Mouse (Mus musculus) heart, postnatal 0 days (tissue): Measurements from ENCODE around the gene Slc38a2. TPM values are rescaled to one million over a fixed set of nuclear protein-coding genes. Genes with fewer than 3 reads are reported as not detected.
A peak's percentile ranks its signal among the peaks of the same experiment; 100 is the strongest.

Experiments used
- ATAC-seq: fragments of 200-750 bp; cut with Nextera tagmentation; 2 replicates; pipeline ENCODE4 v1.8.0; 2017; ENCODE audit warnings: low read depth, moderate number of reproducible peaks, moderate library complexity; ENCODE audit not compliant: insufficient read depth
- DNase-seq: peaks from one replicate; pipeline ENCODE4 v3.0.0-alpha.2; 2016; ENCODE audit warnings: low spot score
- H3K27ac ChIP-seq: fragments of 300-500 bp; sonication (generic); 2 replicates; pipeline ENCODE4 v1.5.1; 2014; ENCODE audit warnings: low read depth, mild to moderate bottlenecking
- H3K27me3 ChIP-seq: fragments of 300-500 bp; sonication (generic); 2 replicates; pipeline ENCODE4 v1.6.1; 2014; ENCODE audit warnings: low read length, mixed read lengths; ENCODE audit not compliant: control insufficient read depth, insufficient read depth
- H3K36me3 ChIP-seq: fragments of 300-500 bp; sonication (generic); replicated peaks from 2 replicates; pipeline ENCODE4 v1.6.1; 2014; ENCODE audit warnings: low read length, mixed read lengths; ENCODE audit not compliant: control insufficient read depth, insufficient read depth
- H3K4me1 ChIP-seq: fragments of 300-500 bp; sonication (generic); 2 replicates; pipeline ENCODE4 v1.6.1; 2014; ENCODE audit warnings: antibody characterized with exemption; ENCODE audit not compliant: control insufficient read depth, insufficient read depth
- H3K4me2 ChIP-seq: fragments of 300-500 bp; sonication (generic); 2 replicates; pipeline ENCODE4 v1.6.1; 2014; ENCODE audit warnings: low read depth, mild to moderate bottlenecking, low read length, moderate library complexity
- H3K4me3 ChIP-seq: fragments of 300-500 bp; sonication (generic); 2 replicates; pipeline ENCODE4 v1.5.1; 2014; ENCODE audit warnings: low read depth, low read length
- H3K9ac ChIP-seq: fragments of 300-500 bp; sonication (generic); replicated peaks from 2 replicates; pipeline ENCODE4 v1.6.1; 2014; ENCODE audit warnings: low read depth, low read length, mixed read lengths
- H3K9me3 ChIP-seq: fragments of 300-500 bp; sonication (generic); replicated peaks from 2 replicates; pipeline ENCODE4 v1.6.1; 2016; ENCODE audit warnings: low read length; ENCODE audit not compliant: control insufficient read depth
- CTCF ChIP-seq: IDR thresholded peaks from 2 replicates; pipeline ENCODE4 v1.5.1; 2016; ENCODE audit warnings: antibody characterized with exemption, control low read depth, low read depth
- EP300 ChIP-seq: IDR thresholded peaks from 2 replicates; pipeline ENCODE4 v1.6.1; 2016; ENCODE audit warnings: antibody characterized with exemption, low read depth
- WGBS: fragments of 180-500 bp; shearing (Covaris S2); extraction: QIAGEN DNeasy Blood & Tissue Kit; methylation state at CpG from one replicate; pipeline ENCODE4 v1.1.7; 2014; 5-methylcytosine and 5-hydroxymethylcytosine counted together
- polyA plus RNA-seq: library from polyadenylated mRNA; unstranded; fragments of >200 nt; fragmentation: Nextera tagmentation; extraction: Ambion mirVana; gene quantifications from 2 replicates; pipeline ENCODE4 v1.2.1, GENCODE M21; 2015
- total RNA-seq: library from RNA; depleted of rRNA; stranded (reverse); fragments of >200 nt; gene quantifications from 2 replicates; pipeline ENCODE4 v1.2.3, GENCODE M21; 2014; ENCODE audit warnings: low replicate concordance

The Slc38a2 gene
- total and polyA plus RNA-seq, 2 experiments from 2014 or later, result 144 to 225 TPM

DNA sequence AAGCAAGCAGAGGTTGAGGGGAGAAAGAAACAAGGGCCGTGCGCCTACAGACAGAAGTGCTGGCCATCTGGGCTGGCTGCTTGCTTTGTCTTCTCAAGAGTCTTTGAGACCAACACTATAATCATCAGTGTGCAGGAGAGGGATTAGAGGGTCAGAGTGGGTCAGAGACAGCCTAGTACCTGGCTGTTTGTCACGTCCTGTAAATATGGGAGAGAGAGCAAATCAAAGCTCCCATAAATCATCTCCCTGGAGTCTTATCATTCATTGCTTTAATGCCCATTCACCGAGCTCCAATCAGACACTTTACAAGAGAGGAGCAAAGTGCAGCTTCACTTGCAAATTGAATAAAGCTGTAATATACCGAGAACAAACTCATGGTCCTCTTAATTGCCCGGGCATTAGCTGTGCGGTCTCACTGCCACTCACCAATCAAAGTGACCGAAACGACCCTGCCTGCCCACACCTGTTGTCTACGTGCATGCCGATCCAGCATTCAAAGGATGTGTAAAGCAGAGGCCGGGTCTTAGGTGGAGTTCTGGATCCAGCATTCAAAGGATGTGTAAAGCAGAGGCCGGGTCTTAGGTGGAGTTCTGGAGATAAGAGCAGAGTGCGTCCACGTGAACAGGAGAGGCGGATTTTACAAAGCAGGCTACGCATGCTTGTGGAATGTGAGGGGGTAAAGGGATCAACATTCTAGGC, 41.8 kb downstream of the Slc38a2 start:
- TF ChIP-seq CTCF (no peak), EP300 (no peak)
- ATAC-seq, result no peak
- H3K4me2 ChIP-seq, result peak overlapping the region; percentile 15; the same call in 1 of the 2 replicates
- DNase-seq, result peak; percentile 41
- WGBS, result 42% methylated on average over 17 of the region's 17 CpGs
- no peak overlapping the region for H3K9ac ChIP-seq
- no peak overlapping the region for H3K27ac ChIP-seq
- H3K27me3 ChIP-seq, result no peaks in the 10 kb centered on the region
- H3K36me3 ChIP-seq, result no peaks in the 10 kb centered on the region
- H3K9me3 ChIP-seq, result no peaks in the 10 kb centered on the region
- H3K4me3 ChIP-seq, result no peak overlapping the region
- peaks cover 10% of the 10 kb centered on the region for H3K4me1 ChIP-seq

GRCm38 (mm10) chr15:96655514-96655913, 44.0 kb downstream of the Slc38a2 start:
- Histone ChIP-seq H3K27me3 (no peaks in the 10 kb centered on the region), H3K36me3 (no peaks in the 10 kb centered on the region), H3K4me1 (peaks cover 2% of the 10 kb centered on the region), H3K27ac (peak overlapping the region; percentile 65; the same call in 1 of the 2 replicates), H3K9ac (no peak overlapping the region), H3K4me2 (no peak overlapping the region), H3K9me3 (no peaks in the 10 kb centered on the region), H3K4me3 (no peak overlapping the region)
- 83% methylated on average over 14 of the region's 14 CpGs for WGBS
- TF ChIP-seq CTCF, result no peak
- DNase-seq, result no peak
- no peak for ATAC-seq

DNA sequence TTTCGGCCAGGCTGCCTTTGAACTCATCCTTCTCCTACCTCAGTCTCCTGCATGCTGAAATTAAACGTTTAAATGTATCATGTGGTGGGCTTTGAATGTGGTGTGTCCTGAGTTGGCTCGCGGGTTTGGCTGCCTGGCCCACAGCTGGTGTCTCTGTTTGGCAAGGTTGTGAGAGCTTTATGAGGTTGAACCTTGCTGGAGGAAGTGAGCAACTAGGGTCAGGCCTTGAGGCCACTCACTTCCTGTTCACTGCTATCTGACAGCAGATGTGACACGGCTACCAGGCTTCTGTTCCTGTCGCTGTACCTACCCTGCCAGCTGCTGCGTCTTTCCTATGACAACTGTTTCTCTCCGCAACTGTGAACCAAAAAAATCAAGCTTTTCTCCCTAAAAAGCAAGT, 44.8 kb downstream of the Slc38a2 start:
- Histone ChIP-seq H3K4me1 (no peaks in the 10 kb centered on the region; the same call in 1 of the 2 replicates), H3K36me3 (no peaks in the 10 kb centered on the region), H3K4me3 (no peak overlapping the region), H3K9ac (no peak overlapping the region), H3K27me3 (no peaks in the 10 kb centered on the region), H3K4me2 (no peak overlapping the region), H3K27ac (peak overlapping the region; percentile 65; the same call in 1 of the 2 replicates), H3K9me3 (no peaks in the 10 kb centered on the region)
- DNase-seq (no peak), ATAC-seq (no peak)
- WGBS, result 51% methylated on average over 8 of the region's 8 CpGs
- TF ChIP-seq EP300 (no peak), CTCF (no peak)

DNA sequence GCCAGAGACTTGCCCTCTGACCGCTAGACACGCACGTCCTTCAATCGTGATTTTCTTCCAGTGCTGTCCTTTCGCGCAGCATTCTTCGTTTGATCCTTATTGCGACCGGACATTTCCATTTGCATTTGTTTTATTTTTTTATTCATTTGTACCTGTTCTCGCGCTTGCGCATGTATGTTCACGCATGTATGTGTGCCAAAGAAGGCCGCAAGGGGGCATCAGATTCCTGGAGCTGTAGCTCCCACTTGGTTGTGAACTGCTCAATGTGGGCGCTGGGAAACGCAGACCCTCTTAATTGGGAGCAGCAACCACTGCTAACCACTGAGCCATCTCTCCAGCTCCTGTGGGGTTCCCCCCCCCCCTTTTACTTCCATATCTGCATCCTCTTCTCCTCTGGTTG, 46.5 kb downstream of the Slc38a2 start:
- H3K27me3 ChIP-seq, result no peaks in the 10 kb centered on the region
- no peak overlapping the region for H3K9ac ChIP-seq
- no peaks in the 10 kb centered on the region; the same call in 1 of the 2 replicates for H3K4me1 ChIP-seq
- WGBS, result 93% methylated on average over 16 of the region's 16 CpGs
- no peak overlapping the region for H3K27ac ChIP-seq
- no peak overlapping the region for H3K4me2 ChIP-seq
- no peaks in the 10 kb centered on the region for H3K9me3 ChIP-seq
- H3K36me3 ChIP-seq, result no peaks in the 10 kb centered on the region
- DNase-seq (no peak), ATAC-seq (no peak)
- TF ChIP-seq EP300, result no peak
- no peak for TF ChIP-seq CTCF
- H3K4me3 ChIP-seq, result no peak overlapping the region

DNA sequence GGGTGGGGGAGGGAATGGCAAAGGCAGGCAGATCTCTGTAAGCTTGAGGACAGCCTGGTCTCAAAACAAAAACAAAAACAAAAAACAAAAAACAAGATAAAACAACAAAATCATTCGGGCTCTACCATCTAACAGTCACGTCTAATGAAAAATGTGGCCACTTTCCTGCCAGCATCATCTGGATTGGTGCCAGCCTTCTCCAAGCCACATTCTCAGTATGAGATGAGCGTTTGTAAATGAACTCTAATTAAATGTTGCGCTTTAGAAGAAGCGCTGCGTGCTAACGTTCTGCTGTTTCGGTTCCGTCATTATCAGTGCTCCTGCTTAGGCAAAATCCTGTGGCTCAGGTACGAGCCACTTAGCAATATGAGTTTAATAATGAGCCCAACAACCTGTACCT, 47.0 kb downstream of the Slc38a2 start:
- 75% methylated on average over 10 of the region's 10 CpGs for WGBS
- TF ChIP-seq EP300 (no peak), CTCF (no peak)
- no peaks in the 10 kb centered on the region for H3K27me3 ChIP-seq

DNA sequence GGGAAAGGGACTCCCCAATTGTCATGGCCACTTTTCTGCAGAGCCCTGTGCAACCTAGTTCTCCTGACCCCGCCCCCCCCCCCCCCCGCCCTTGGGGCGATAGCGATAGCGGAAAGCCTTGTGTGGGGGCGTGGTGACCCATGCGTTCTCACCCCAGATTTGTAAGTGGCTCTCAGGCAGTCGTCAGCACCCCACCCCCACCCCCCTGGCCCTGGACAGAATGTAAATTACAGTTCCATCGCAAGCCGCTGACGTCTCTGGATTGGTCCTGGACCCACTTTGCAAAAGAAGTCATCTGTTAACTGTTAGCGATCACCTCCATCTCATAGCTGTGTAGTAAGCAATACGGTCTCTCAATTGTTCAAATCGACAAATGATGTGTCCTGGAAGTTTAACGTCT, 52.2 kb downstream of the Slc38a2 start:
- Histone ChIP-seq H3K4me2 (peak overlapping the region; percentile 26; the same call in 1 of the 2 replicates), H3K36me3 (no peaks in the 10 kb centered on the region), H3K4me3 (no peak overlapping the region), H3K27ac (no peak overlapping the region), H3K27me3 (no peaks in the 10 kb centered on the region), H3K9me3 (no peaks in the 10 kb centered on the region), H3K4me1 (no peaks in the 10 kb centered on the region; the same call in 1 of the 2 replicates), H3K9ac (no peak overlapping the region)
- ATAC-seq (no peak), DNase-seq (no peak)
- TF ChIP-seq EP300, result no peak
- no peak for TF ChIP-seq CTCF
- 20% methylated on average over 15 of the region's 15 CpGs for WGBS

More for the DNA sequence above, 47.0 kb downstream of the Slc38a2 start:
- Histone ChIP-seq H3K9ac (no peak overlapping the region), H3K27ac (no peak overlapping the region), H3K36me3 (no peaks in the 10 kb centered on the region), H3K4me3 (no peak overlapping the region), H3K4me1 (no peaks in the 10 kb centered on the region), H3K9me3 (no peaks in the 10 kb centered on the region), H3K4me2 (no peak overlapping the region)
- ATAC-seq, result no peak
- no peak for DNase-seq
